Mouse (Mus musculus): Measurements from ENCODE around the gene Epha4. TPM values are rescaled to one million over a fixed set of nuclear protein-coding genes. Genes with fewer than 3 reads are reported as not detected.

The Epha4 gene
- polyA plus RNA-seq, 1 experiment from 2014 or later, result 29.1 TPM

- Histone ChIP-seq H3K27me3 (replicated peaks; ENCODE audit: low read depth, poor library complexity, severe bottlenecking) (no peaks in the 10 kb centered on the region), H3K36me3 (replicated peaks) (peaks cover 28% of the 10 kb centered on the region), H3K27ac (replicated peaks) (no peak overlapping the region), H3K4me1 (peaks cover 32% of the 10 kb centered on the region), H3K9me3 (no peaks in the 10 kb centered on the region), H3K4me3 (no peak overlapping the region)
- WGBS, result 84% methylated on average over 3 of the region's 3 CpGs
- DNase-seq (ENCODE audit: low spot score), result no peak
Measured at GRCm38 (mm10) chr1:77365850-77366249, 149.0 kb downstream of the Epha4 start.

GRCm38 (mm10) chr1:77364596-77364995 lies 150.3 kb downstream of the Epha4 start:
- H3K9me3 ChIP-seq, result no peaks in the 10 kb centered on the region
- peaks cover 39% of the 10 kb centered on the region for H3K4me1 ChIP-seq
- 61% methylated on average over 3 of the region's 3 CpGs for WGBS
- peaks cover 18% of the 10 kb centered on the region for H3K36me3 ChIP-seq (replicated peaks)
- no peaks in the 10 kb centered on the region for H3K27me3 ChIP-seq (replicated peaks; ENCODE audit: low read depth, poor library complexity, severe bottlenecking)
- no peak overlapping the region for H3K27ac ChIP-seq (replicated peaks)
- DNase-seq (ENCODE audit: low spot score), result no peak
- no peak overlapping the region for H3K4me3 ChIP-seq

- 88% methylated on average over 1 of the region's 1 CpGs for WGBS
- no peak for DNase-seq (ENCODE audit: low spot score)
- H3K36me3 ChIP-seq (replicated peaks), result peaks cover 11% of the 10 kb centered on the region
- peaks cover 39% of the 10 kb centered on the region for H3K4me1 ChIP-seq
- no peak overlapping the region for H3K4me3 ChIP-seq
- no peaks in the 10 kb centered on the region for H3K27me3 ChIP-seq (replicated peaks; ENCODE audit: low read depth, poor library complexity, severe bottlenecking)
- no peak overlapping the region for H3K27ac ChIP-seq (replicated peaks)
- no peaks in the 10 kb centered on the region for H3K9me3 ChIP-seq
Measured at GRCm38 (mm10) chr1:77363848-77364247, 151.0 kb downstream of the Epha4 start.

DNA sequence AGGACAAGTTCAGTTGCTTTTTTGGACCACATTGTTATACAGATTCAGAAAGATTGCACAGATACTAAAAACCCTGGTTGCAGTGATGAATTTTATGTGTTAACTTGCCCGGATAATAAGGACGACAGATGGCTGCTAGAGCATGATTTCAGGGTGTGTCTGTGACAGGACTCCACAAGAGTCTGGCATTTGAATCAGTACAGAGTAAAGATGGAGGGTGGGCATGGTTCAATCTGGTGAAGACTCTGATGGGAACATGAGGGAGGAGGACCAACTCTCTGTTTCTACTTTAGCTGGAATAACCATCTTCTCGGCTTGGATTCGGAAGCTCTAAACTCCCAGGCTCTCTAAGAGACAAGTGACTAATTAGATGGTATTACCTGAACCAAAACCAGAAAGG lies 168.4 kb downstream of the Epha4 start:
- H3K9me3 ChIP-seq, result no peaks in the 10 kb centered on the region
- no peak overlapping the region for H3K27ac ChIP-seq (replicated peaks)
- H3K4me1 ChIP-seq, result peaks cover 3% of the 10 kb centered on the region
- no peaks in the 10 kb centered on the region for H3K27me3 ChIP-seq (replicated peaks; ENCODE audit: low read depth, poor library complexity, severe bottlenecking)
- no peaks in the 10 kb centered on the region for H3K36me3 ChIP-seq (replicated peaks)
- WGBS, result 87% methylated on average over 4 of the region's 4 CpGs
- no peak overlapping the region for H3K4me3 ChIP-seq
- DNase-seq (ENCODE audit: low spot score), result no peak

- DNase-seq (ENCODE audit: low spot score), result no peak
- WGBS, result 89% methylated on average over 4 of the region's 4 CpGs
Measured at GRCm38 (mm10) chr1:77343792-77344191, 171.1 kb downstream of the Epha4 start.

GRCm38 (mm10) chr1:77339701-77340100 lies 175.2 kb downstream of the Epha4 start:
- peaks cover 38% of the 10 kb centered on the region for H3K4me1 ChIP-seq
- no peaks in the 10 kb centered on the region for H3K9me3 ChIP-seq
- H3K4me3 ChIP-seq, result no peak overlapping the region
- DNase-seq (ENCODE audit: low spot score), result no peak
- peak overlapping the region; percentile 68 for H3K27ac ChIP-seq (replicated peaks)
- WGBS, result 69% methylated on average over 5 of the region's 5 CpGs
- no peaks in the 10 kb centered on the region for H3K36me3 ChIP-seq (replicated peaks)
- H3K27me3 ChIP-seq (replicated peaks; ENCODE audit: low read depth, poor library complexity, severe bottlenecking), result no peaks in the 10 kb centered on the region

More at GRCm38 (mm10) chr1:77343792-77344191, 171.1 kb downstream of the Epha4 start:
- Histone ChIP-seq H3K9me3 (no peaks in the 10 kb centered on the region), H3K27ac (replicated peaks) (no peak overlapping the region), H3K27me3 (replicated peaks; ENCODE audit: low read depth, poor library complexity, severe bottlenecking) (no peaks in the 10 kb centered on the region), H3K4me1 (peaks cover 21% of the 10 kb centered on the region), H3K4me3 (no peak overlapping the region), H3K36me3 (replicated peaks) (no peaks in the 10 kb centered on the region)

- Histone ChIP-seq H3K4me3 (no peak overlapping the region), H3K27me3 (replicated peaks; ENCODE audit: low read depth, poor library complexity, severe bottlenecking) (no peaks in the 10 kb centered on the region), H3K4me1 (peaks cover 38% of the 10 kb centered on the region), H3K9me3 (no peaks in the 10 kb centered on the region), H3K36me3 (replicated peaks) (no peaks in the 10 kb centered on the region), H3K27ac (replicated peaks) (peak overlapping the region; percentile 61; the same call in 1 of the 2 replicates)
- peak; percentile 67 for DNase-seq (ENCODE audit: low spot score)
- WGBS, result 55% methylated on average over 6 of the region's 6 CpGs
Measured at GRCm38 (mm10) chr1:77338346-77338745, 176.5 kb downstream of the Epha4 start.

- 80% methylated on average over 7 of the region's 7 CpGs for WGBS
Measured at GRCm38 (mm10) chr1:77336937-77337336, 178.0 kb downstream of the Epha4 start.

GRCm38 (mm10) chr1:77318597-77319127 lies 196.2 kb downstream of the Epha4 start:
- H3K9me3 ChIP-seq, result no peaks in the 10 kb centered on the region
- no peak overlapping the region for H3K4me3 ChIP-seq
- no peaks in the 10 kb centered on the region for H3K36me3 ChIP-seq (replicated peaks)
- H3K27me3 ChIP-seq (replicated peaks; ENCODE audit: low read depth, poor library complexity, severe bottlenecking), result no peaks in the 10 kb centered on the region
- no peak overlapping the region for H3K27ac ChIP-seq (replicated peaks)
- DNase-seq (ENCODE audit: low spot score), result no peak
- WGBS, result 80% methylated on average over 4 of the region's 4 CpGs
- peaks cover 18% of the 10 kb centered on the region for H3K4me1 ChIP-seq

More at GRCm38 (mm10) chr1:77336937-77337336, 178.0 kb downstream of the Epha4 start:
- no peak overlapping the region for H3K4me3 ChIP-seq
- no peak for DNase-seq (ENCODE audit: low spot score)
- 0 out of 2 replicates have a peak overlapping the region, but pooled peaks have one; percentile 54 for H3K27ac ChIP-seq (replicated peaks)
- H3K9me3 ChIP-seq, result no peaks in the 10 kb centered on the region
- H3K27me3 ChIP-seq (replicated peaks; ENCODE audit: low read depth, poor library complexity, severe bottlenecking), result no peaks in the 10 kb centered on the region; the same call in 1 of the 2 replicates
- H3K36me3 ChIP-seq (replicated peaks), result no peaks in the 10 kb centered on the region
- peaks cover 38% of the 10 kb centered on the region for H3K4me1 ChIP-seq

Small RNAs within 50 kb of the gene (microRNA-seq; reads per million reads assigned to microRNA genes)
- gene Mir6352, result not detected
